Mouse (Mus musculus) liver, postnatal 0 days (tissue): ENCODE results near the gene Bid.

Experiments used
- CTCF ChIP-seq: sonication (generic); IDR thresholded peaks from 2 replicates; pipeline ENCODE4 v1.5.1; 2016; ENCODE audit warnings: antibody characterized with exemption, low read depth
- EP300 ChIP-seq: IDR thresholded peaks from 2 replicates; pipeline ENCODE4 v1.6.1; 2016; ENCODE audit warnings: antibody characterized with exemption, low read depth, mild to moderate bottlenecking

- TF ChIP-seq CTCF (no peak), EP300 (no peak)
Observed at GRCm38 (mm10) chr6:120906521-120906920, 10.1 kb downstream of the Bid start.
